Mouse (Mus musculus) midbrain, embryonic 12.5 days (tissue): ENCODE measurements around the gene Snrnp27. TPM values are rescaled to one million over a fixed set of nuclear protein-coding genes. Genes with fewer than 3 reads are reported as not detected.

Source experiments
- ATAC-seq: fragments of 200-750 bp; cut with Nextera tagmentation; 2 replicates; pipeline ENCODE4 v1.8.0; 2017; ENCODE audit warnings: low read depth, moderate TSS enrichment, moderate library complexity; ENCODE audit not compliant: low FRiP score
- H3K27ac ChIP-seq: fragments of 300-500 bp; sonication (generic); replicated peaks from 2 replicates; pipeline ENCODE4 v1.5.1; 2016; ENCODE audit warnings: mild to moderate bottlenecking
- H3K27me3 ChIP-seq: fragments of 300-500 bp; sonication (generic); 2 replicates; pipeline ENCODE4 v1.6.1; 2016; ENCODE audit warnings: mild to moderate bottlenecking
- H3K36me3 ChIP-seq: fragments of 300-500 bp; sonication (generic); 2 replicates; pipeline ENCODE4 v1.6.1; 2016
- H3K4me1 ChIP-seq: fragments of 300-500 bp; sonication (generic); 2 replicates; pipeline ENCODE4 v1.6.1; 2016
- H3K4me2 ChIP-seq: fragments of 300-500 bp; sonication (generic); replicated peaks from 2 replicates; pipeline ENCODE4 v1.6.1; 2016; ENCODE audit warnings: mild to moderate bottlenecking, moderate library complexity
- H3K4me3 ChIP-seq: fragments of 300-500 bp; sonication (generic); 2 replicates; pipeline ENCODE4 v1.5.1; 2016; ENCODE audit warnings: mild to moderate bottlenecking
- H3K9ac ChIP-seq: fragments of 300-500 bp; sonication (generic); replicated peaks from 2 replicates; pipeline ENCODE4 v1.6.1; 2016; ENCODE audit warnings: mild to moderate bottlenecking, moderate library complexity
- H3K9me3 ChIP-seq: fragments of 300-500 bp; sonication (generic); 2 replicates; pipeline ENCODE4 v1.6.1; 2016; ENCODE audit warnings: mild to moderate bottlenecking
- WGBS: fragments of 180-500 bp; shearing (Covaris S2); methylation state at CpG from one replicate; pipeline ENCODE4 v1.1.7; 2016; 5-methylcytosine and 5-hydroxymethylcytosine counted together
- polyA plus RNA-seq: library from polyadenylated mRNA; unstranded; fragments of >200 nt; fragmentation: Nextera tagmentation; extraction: Ambion mirVana; gene quantifications from 2 replicates; pipeline ENCODE4 v1.2.1, GENCODE M21; 2016

The Snrnp27 gene
- polyA plus RNA-seq, 1 experiment from 2014 or later = 127 TPM

DNA sequence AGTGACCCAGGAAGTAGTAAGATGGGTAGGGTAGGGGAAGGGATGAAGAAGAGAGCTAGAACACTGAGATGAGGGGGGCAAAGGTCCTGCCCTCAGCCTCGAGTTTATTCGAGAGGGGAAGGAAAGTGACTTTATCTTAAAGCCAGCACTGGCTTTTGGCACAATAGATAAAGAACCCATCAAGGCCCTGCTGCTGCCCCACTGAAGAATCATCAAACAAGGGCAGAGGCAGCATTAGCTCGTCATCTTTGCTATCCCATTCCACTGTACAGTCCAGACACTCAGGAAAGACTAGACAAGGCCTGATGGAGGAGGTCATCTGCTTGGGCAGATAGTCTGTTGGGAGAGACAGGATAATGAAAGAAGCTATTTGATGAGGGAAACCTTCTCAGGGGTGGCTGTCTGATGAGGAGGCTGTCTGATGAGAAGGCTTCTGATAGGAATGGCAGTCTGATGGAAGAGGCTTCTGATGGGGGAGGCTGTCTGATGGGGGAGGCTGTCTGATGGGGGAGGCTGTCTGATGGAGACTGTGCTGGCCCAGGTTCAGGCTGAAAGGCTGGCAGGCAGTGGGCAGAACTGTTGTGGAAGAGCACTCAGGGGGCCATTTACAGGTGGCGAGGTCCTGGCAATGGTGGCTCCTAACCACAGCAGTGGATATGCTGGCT is 47.0 kb downstream of the Snrnp27 start:
- Histone ChIP-seq H3K27ac (no peak overlapping the region), H3K27me3 (no peaks in the 10 kb centered on the region), H3K4me1 (no peaks in the 10 kb centered on the region), H3K9ac (no peak overlapping the region), H3K4me3 (no peak overlapping the region), H3K4me2 (no peak overlapping the region), H3K36me3 (no peaks in the 10 kb centered on the region), H3K9me3 (no peaks in the 10 kb centered on the region)
- ATAC-seq = no peak
- 79% methylated on average over 4 of the region's 4 CpGs for WGBS

DNA sequence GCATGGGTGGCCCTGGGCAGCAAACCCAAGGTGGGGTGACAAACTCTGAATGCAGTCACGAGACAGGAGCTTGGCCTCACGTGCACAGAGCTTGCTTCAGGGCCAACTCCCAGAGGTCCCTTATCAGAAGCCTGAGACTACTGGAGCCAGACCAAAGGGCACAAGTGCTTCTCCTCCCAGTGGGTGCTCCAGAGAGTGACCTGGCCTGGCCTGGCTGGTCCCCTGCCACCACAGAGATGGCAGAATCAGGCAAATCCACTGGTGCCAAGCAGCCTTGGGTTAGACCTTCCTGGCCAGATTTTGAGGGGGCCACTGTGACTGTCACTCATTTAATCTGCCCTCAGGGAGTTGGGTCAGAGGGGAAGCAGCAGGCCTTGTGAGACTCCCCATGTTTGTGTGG is 47.8 kb downstream of the Snrnp27 start:
- WGBS = 70% methylated on average over 2 of the region's 2 CpGs
- no peak overlapping the region for H3K4me3 ChIP-seq

DNA sequence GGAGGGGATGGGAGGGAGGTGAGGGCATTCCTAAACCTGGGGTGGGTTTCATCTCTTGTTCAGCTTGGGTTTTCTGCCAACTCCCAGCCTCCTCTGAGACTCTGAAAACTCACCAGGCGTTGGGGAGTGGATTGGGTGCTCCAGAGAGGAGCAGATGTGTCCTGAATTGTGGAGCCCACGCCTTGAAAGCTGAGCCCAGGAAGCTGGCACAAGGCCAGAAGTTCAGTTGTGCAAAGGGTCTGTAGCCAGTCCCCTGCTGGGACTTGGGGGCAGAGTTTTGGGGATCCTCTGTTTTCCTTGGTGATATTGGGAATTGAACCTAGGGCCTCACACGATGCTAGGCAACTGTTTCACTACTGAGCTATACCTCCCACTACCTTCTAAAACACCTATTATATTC is 54.2 kb downstream of the Snrnp27 start:
- WGBS = 62% methylated on average over 3 of the region's 3 CpGs
- no peak overlapping the region for H3K27ac ChIP-seq
- H3K4me1 ChIP-seq = no peaks in the 10 kb centered on the region
- no peak overlapping the region for H3K9ac ChIP-seq
- no peaks in the 10 kb centered on the region for H3K36me3 ChIP-seq
- ATAC-seq = no peak
- no peak overlapping the region for H3K4me3 ChIP-seq
- H3K4me2 ChIP-seq = no peak overlapping the region
- no peaks in the 10 kb centered on the region for H3K27me3 ChIP-seq
- H3K9me3 ChIP-seq = no peaks in the 10 kb centered on the region

More for the DNA sequence above, 47.8 kb downstream of the Snrnp27 start:
- Histone ChIP-seq H3K4me1 (no peaks in the 10 kb centered on the region), H3K27ac (no peak overlapping the region), H3K27me3 (no peaks in the 10 kb centered on the region), H3K4me2 (no peak overlapping the region), H3K36me3 (no peaks in the 10 kb centered on the region), H3K9me3 (no peaks in the 10 kb centered on the region), H3K9ac (no peak overlapping the region)
- no peak for ATAC-seq

DNA sequence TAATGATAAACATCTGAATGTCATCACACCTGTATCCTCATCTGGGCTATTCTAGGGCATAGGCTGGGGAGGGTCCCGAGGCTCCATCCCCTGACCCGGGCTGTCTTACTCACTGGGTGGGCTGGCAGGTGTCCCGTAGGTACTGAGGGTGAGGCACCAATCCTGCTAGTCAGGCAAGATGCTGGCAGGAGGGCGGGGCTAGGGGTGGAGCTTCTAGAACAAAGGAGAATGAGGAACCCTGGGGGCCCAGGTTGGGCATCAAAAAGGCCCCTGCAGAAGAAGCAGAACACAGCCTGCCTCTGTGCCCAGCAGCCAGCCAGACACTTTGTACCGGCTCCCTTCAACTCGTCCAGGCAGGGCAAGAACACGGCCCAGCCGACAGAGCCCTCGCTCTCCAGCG is 56.4 kb downstream of the Snrnp27 start, which contains the start of gene Asprv1:
Asprv1 (plus strand) TSS at position 219 of the 400 bp plus-strand sequence.
- H3K27me3 ChIP-seq = no peaks in the 10 kb centered on the region
- H3K4me2 ChIP-seq = no peak within 1 kb of the TSS
- no peak within 1 kb of the TSS for H3K4me3 ChIP-seq
- no peak within 1 kb of the TSS for H3K27ac ChIP-seq
- no peaks in the 10 kb centered on the region for H3K36me3 ChIP-seq
- ATAC-seq = no peak
- H3K4me1 ChIP-seq = no peaks in the 10 kb centered on the region
- H3K9ac ChIP-seq = no peak within 1 kb of the TSS
- 47% methylated on average over 10 of the region's 10 CpGs for WGBS
- H3K9me3 ChIP-seq = no peaks in the 10 kb centered on the region

Other genes with a start within 250 kb of the Snrnp27 start
- gene C87436, start 246.1 kb downstream of the Snrnp27 start, polyA plus RNA-seq = 26.6 and 30.6 TPM in 2 replicates
- gene Pcbp1, start 158.2 kb downstream of the Snrnp27 start, polyA plus RNA-seq = 570 and 583 TPM in 2 replicates
- 0.29 and 0.43 TPM in 2 replicates for gene Asprv1, start 56.4 kb downstream of the Snrnp27 start, polyA plus RNA-seq
- 30.3 and 31.1 TPM in 2 replicates for gene Mxd1, start 15.4 kb downstream of the Snrnp27 start, polyA plus RNA-seq
- 50.8 and 51.2 TPM in 2 replicates for gene Gmcl1, start 48.9 kb upstream of the Snrnp27 start, polyA plus RNA-seq
- gene Anxa4, start 109.1 kb upstream of the Snrnp27 start, polyA plus RNA-seq = 6.1 and 6.2 TPM in 2 replicates
- 30.6 and 35.8 TPM in 2 replicates for gene Aak1, start 165.0 kb upstream of the Snrnp27 start, polyA plus RNA-seq